Mouse (Mus musculus) mouse embryonic stem cell (cell line): ENCODE data around the gene Olfr27.

ENCODE experiments used
- in situ Hi-C, 2 experiments: fragments of 300-500 bp; cut with MboI; formaldehyde crosslinking; loops; 1 replicate in 1 of 2; 3 replicates in 1 of 2; pipeline ENCODE4 v1.14.3; 2019 to 2020; ENCODE audit warnings: low sequenced_read_pairs in 2 of 2, low pct_unique_long_range_greater_than_20kb in 1 of 2, mixed read lengths in 1 of 2; ENCODE audit not compliant: unreplicated experiment in 1 of 2

Gene Olfr27

GRCm38 (mm10) chr9:39127831-39128230, at the start of gene Olfr27:
Olfr27 (plus strand) TSS chr9:39128131.
- in situ Hi-C loops, result no loop called here

- in situ Hi-C loops, result no loop called here
Observed at GRCm38 (mm10) chr9:39078787-39079186, 49.1 kb upstream of the Olfr27 start, which contains the start of gene Olfr938. Olfr938 (minus strand) TSS chr9:39078887.

- in situ Hi-C loops, result no loop called here
Observed at GRCm38 (mm10) chr9:39127326-39127725, 605 bp upstream of the Olfr27 start.

- in situ Hi-C loops, result no loop called here
Observed at GRCm38 (mm10) chr9:39152401-39152800, 24.5 kb downstream of the Olfr27 start.

- in situ Hi-C loops, result no loop called here
Observed at GRCm38 (mm10) chr9:39166004-39166403, 38.1 kb downstream of the Olfr27 start, which contains the start of gene Olfr943. Olfr943 (plus strand) TSS chr9:39166304.
